Mouse (Mus musculus): ENCODE data around the gene B230118H07Rik. TPM values are rescaled to one million over a fixed set of nuclear protein-coding genes. Genes with fewer than 3 reads are reported as not detected.

B230118H07Rik gene
- polyA plus RNA-seq, 1 experiment from 2014 or later: 20.2 TPM

GRCm38 (mm10) chr2:101580977-101581376 is 68.4 kb downstream of the B230118H07Rik start:
- Histone ChIP-seq H3K27me3 (no peaks in the 10 kb centered on the region), H3K36me3 (no peaks in the 10 kb centered on the region), H3K4me2 (no peak overlapping the region), H3K4me1 (replicated peaks) (no peaks in the 10 kb centered on the region; the same call in 1 of the 2 replicates), H3K4me3 (replicated peaks) (no peak overlapping the region), H3K9ac (no peak overlapping the region), H3K27ac (no peak overlapping the region), H3K9me3 (replicated peaks) (no peaks in the 10 kb centered on the region)
- WGBS (ENCODE audit: insufficient replicate concordance): 38% methylated on average over 3 of the region's 3 CpGs
- ATAC-seq (ENCODE audit: low read depth) (peak; percentile 55), DNase-seq (no peak)

- ATAC-seq (ENCODE audit: low read depth) (no peak), DNase-seq (no peak)
- Histone ChIP-seq H3K4me2 (no peak overlapping the region), H3K36me3 (no peaks in the 10 kb centered on the region), H3K9ac (no peak overlapping the region), H3K9me3 (replicated peaks) (no peaks in the 10 kb centered on the region), H3K4me1 (replicated peaks) (no peaks in the 10 kb centered on the region; the same call in 1 of the 2 replicates), H3K27ac (no peak overlapping the region), H3K27me3 (no peaks in the 10 kb centered on the region), H3K4me3 (replicated peaks) (no peak overlapping the region)
- WGBS (ENCODE audit: insufficient replicate concordance): 51% methylated on average over 1 of the region's 1 CpGs
Measured at GRCm38 (mm10) chr2:101580428-101580827, 68.9 kb downstream of the B230118H07Rik start.

GRCm38 (mm10) chr2:101580027-101580426 is 69.3 kb downstream of the B230118H07Rik start:
- no peak for ATAC-seq (ENCODE audit: low read depth)
- DNase-seq: no peak
- Histone ChIP-seq H3K36me3 (no peaks in the 10 kb centered on the region), H3K9ac (no peak overlapping the region), H3K27ac (no peak overlapping the region), H3K27me3 (no peaks in the 10 kb centered on the region), H3K4me2 (no peak overlapping the region), H3K4me1 (replicated peaks) (no peaks in the 10 kb centered on the region; the same call in 1 of the 2 replicates), H3K9me3 (replicated peaks) (no peaks in the 10 kb centered on the region), H3K4me3 (replicated peaks) (no peak overlapping the region)
- WGBS (ENCODE audit: insufficient replicate concordance): 60% methylated on average over 2 of the region's 2 CpGs

GRCm38 (mm10) chr2:101577243-101577642 is 72.1 kb downstream of the B230118H07Rik start:
- H3K4me2 ChIP-seq: no peak overlapping the region
- no peak overlapping the region for H3K27ac ChIP-seq
- H3K4me1 ChIP-seq (replicated peaks): no peaks in the 10 kb centered on the region; the same call in 1 of the 2 replicates
- no peak overlapping the region for H3K9ac ChIP-seq
- H3K27me3 ChIP-seq: no peaks in the 10 kb centered on the region
- H3K4me3 ChIP-seq (replicated peaks): no peak overlapping the region
- no peaks in the 10 kb centered on the region for H3K9me3 ChIP-seq (replicated peaks)
- WGBS (ENCODE audit: insufficient replicate concordance): 79% methylated on average over 4 of the region's 4 CpGs
- DNase-seq (no peak), ATAC-seq (ENCODE audit: low read depth) (no peak)
- H3K36me3 ChIP-seq: no peaks in the 10 kb centered on the region

- no peak overlapping the region for H3K9ac ChIP-seq
- no peak overlapping the region for H3K27ac ChIP-seq
- no peak overlapping the region for H3K4me3 ChIP-seq (replicated peaks)
- WGBS (ENCODE audit: insufficient replicate concordance): 68% methylated on average over 4 of the region's 5 CpGs
- no peak overlapping the region for H3K4me2 ChIP-seq
- ATAC-seq (ENCODE audit: low read depth) (no peak), DNase-seq (no peak)
- no peaks in the 10 kb centered on the region for H3K9me3 ChIP-seq (replicated peaks)
- H3K36me3 ChIP-seq: no peaks in the 10 kb centered on the region
- no peaks in the 10 kb centered on the region for H3K27me3 ChIP-seq
- no peaks in the 10 kb centered on the region for H3K4me1 ChIP-seq (replicated peaks)
Measured at GRCm38 (mm10) chr2:101569230-101569629, 80.1 kb downstream of the B230118H07Rik start.

GRCm38 (mm10) chr2:101567490-101567889 is 81.8 kb downstream of the B230118H07Rik start:
- no peak for DNase-seq
- Histone ChIP-seq H3K4me2 (no peak overlapping the region), H3K4me1 (replicated peaks) (no peaks in the 10 kb centered on the region), H3K27me3 (no peaks in the 10 kb centered on the region), H3K36me3 (no peaks in the 10 kb centered on the region), H3K9me3 (replicated peaks) (no peaks in the 10 kb centered on the region), H3K27ac (no peak overlapping the region), H3K4me3 (replicated peaks) (no peak overlapping the region), H3K9ac (no peak overlapping the region)
- WGBS (ENCODE audit: insufficient replicate concordance): 63% methylated on average over 2 of the region's 2 CpGs
- ATAC-seq (ENCODE audit: low read depth): no peak

GRCm38 (mm10) chr2:101563776-101564175 is 85.6 kb downstream of the B230118H07Rik start:
- Histone ChIP-seq H3K27me3 (no peaks in the 10 kb centered on the region), H3K4me3 (replicated peaks) (no peak overlapping the region), H3K9ac (no peak overlapping the region), H3K9me3 (replicated peaks) (no peaks in the 10 kb centered on the region), H3K4me1 (replicated peaks) (no peaks in the 10 kb centered on the region), H3K36me3 (no peaks in the 10 kb centered on the region), H3K4me2 (no peak overlapping the region), H3K27ac (no peak overlapping the region)
- WGBS (ENCODE audit: insufficient replicate concordance): 57% methylated on average over 4 of the region's 4 CpGs
- ATAC-seq (ENCODE audit: low read depth) (peak; percentile 67), DNase-seq (no peak)

- H3K27me3 ChIP-seq: no peaks in the 10 kb centered on the region
- H3K9ac ChIP-seq: no peak overlapping the region
- no peaks in the 10 kb centered on the region for H3K4me1 ChIP-seq (replicated peaks)
- no peak overlapping the region for H3K4me3 ChIP-seq (replicated peaks)
- H3K4me2 ChIP-seq: no peak overlapping the region
- H3K36me3 ChIP-seq: no peaks in the 10 kb centered on the region
- no peak overlapping the region for H3K27ac ChIP-seq
- DNase-seq: no peak
- H3K9me3 ChIP-seq (replicated peaks): no peaks in the 10 kb centered on the region
- no peak for ATAC-seq (ENCODE audit: low read depth)
- 77% methylated on average over 6 of the region's 6 CpGs for WGBS (ENCODE audit: insufficient replicate concordance)
Measured at GRCm38 (mm10) chr2:101563206-101563605, 86.1 kb downstream of the B230118H07Rik start.

GRCm38 (mm10) chr2:101559431-101559830 is 89.9 kb downstream of the B230118H07Rik start:
- H3K4me3 ChIP-seq (replicated peaks): no peak overlapping the region
- no peaks in the 10 kb centered on the region for H3K27me3 ChIP-seq
- no peak for DNase-seq
- no peaks in the 10 kb centered on the region for H3K9me3 ChIP-seq (replicated peaks)
- H3K4me1 ChIP-seq (replicated peaks): no peaks in the 10 kb centered on the region
- H3K4me2 ChIP-seq: no peak overlapping the region
- no peaks in the 10 kb centered on the region for H3K36me3 ChIP-seq
- H3K9ac ChIP-seq: no peak overlapping the region
- H3K27ac ChIP-seq: no peak overlapping the region
- 67% methylated on average over 3 of the region's 3 CpGs for WGBS (ENCODE audit: insufficient replicate concordance)
- no peak for ATAC-seq (ENCODE audit: low read depth)

GRCm38 (mm10) chr2:101555886-101556285 is 93.4 kb downstream of the B230118H07Rik start:
- no peak overlapping the region for H3K4me2 ChIP-seq
- DNase-seq: no peak
- H3K4me3 ChIP-seq (replicated peaks): no peak overlapping the region
- H3K9ac ChIP-seq: no peak overlapping the region
- ATAC-seq (ENCODE audit: low read depth): no peak
- no peaks in the 10 kb centered on the region for H3K4me1 ChIP-seq (replicated peaks)
- H3K36me3 ChIP-seq: no peaks in the 10 kb centered on the region
- WGBS (ENCODE audit: insufficient replicate concordance): 73% methylated on average over 1 of the region's 1 CpGs
- H3K27ac ChIP-seq: no peak overlapping the region
- H3K9me3 ChIP-seq (replicated peaks): no peaks in the 10 kb centered on the region
- no peaks in the 10 kb centered on the region for H3K27me3 ChIP-seq

GRCm38 (mm10) chr2:101553851-101554250 is 95.5 kb downstream of the B230118H07Rik start:
- H3K9ac ChIP-seq: no peak overlapping the region
- H3K4me2 ChIP-seq: no peak overlapping the region
- ATAC-seq (ENCODE audit: low read depth): no peak
- no peak for DNase-seq
- WGBS (ENCODE audit: insufficient replicate concordance): 58% methylated on average over 5 of the region's 5 CpGs
- no peak overlapping the region for H3K27ac ChIP-seq
- no peaks in the 10 kb centered on the region for H3K9me3 ChIP-seq (replicated peaks)
- H3K27me3 ChIP-seq: no peaks in the 10 kb centered on the region
- no peaks in the 10 kb centered on the region for H3K36me3 ChIP-seq
- no peaks in the 10 kb centered on the region for H3K4me1 ChIP-seq (replicated peaks)
- H3K4me3 ChIP-seq (replicated peaks): no peak overlapping the region

- ATAC-seq (ENCODE audit: low read depth) (no peak), DNase-seq (no peak)
- Histone ChIP-seq H3K9ac (no peak overlapping the region), H3K4me2 (no peak overlapping the region), H3K4me1 (replicated peaks) (no peaks in the 10 kb centered on the region), H3K4me3 (replicated peaks) (no peak overlapping the region), H3K27ac (no peak overlapping the region), H3K9me3 (replicated peaks) (no peaks in the 10 kb centered on the region), H3K27me3 (no peaks in the 10 kb centered on the region), H3K36me3 (no peaks in the 10 kb centered on the region)
- WGBS (ENCODE audit: insufficient replicate concordance): 71% methylated on average over 8 of the region's 8 CpGs
Measured at GRCm38 (mm10) chr2:101552301-101552700, 97.0 kb downstream of the B230118H07Rik start.

All from liver, embryonic 13.5 days (tissue).